Mouse (Mus musculus) C2C12 (cell line): ENCODE measurements around the gene Kyat1.

ENCODE experiments used
- CTCF ChIP-seq: IDR thresholded peaks from one replicate; pipeline ENCODE4 v1.5.1; 2011; ENCODE audit not compliant: control insufficient read depth, insufficient read depth, insufficient read length
- MYOD1 ChIP-seq: IDR thresholded peaks from one replicate; pipeline ENCODE4 v1.6.1; 2011; ENCODE audit warnings: low read depth; ENCODE audit not compliant: control insufficient read depth, insufficient read length

DNA sequence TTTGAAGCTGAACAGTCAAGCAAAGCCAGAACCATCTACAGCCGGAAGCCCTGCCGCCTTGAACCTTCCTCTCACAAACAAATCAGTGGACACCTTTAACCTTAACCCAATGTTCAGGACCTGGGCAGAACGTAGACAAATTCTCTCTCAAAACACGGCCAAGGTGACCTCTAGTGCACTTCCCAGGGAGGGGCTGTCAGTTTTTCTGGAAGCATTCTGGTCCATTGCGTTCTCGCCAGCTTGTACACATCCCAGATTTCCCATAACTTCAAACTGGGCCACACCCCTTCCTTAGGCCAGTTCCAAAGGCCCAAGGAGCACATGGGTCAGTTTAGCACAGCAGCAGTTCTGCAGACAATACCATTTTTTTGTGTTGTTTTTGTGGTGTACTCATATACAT is 9.8 kb upstream of the Kyat1 start:
- TF ChIP-seq CTCF (no peak), MYOD1 (no peak)
